Mouse (Mus musculus): ENCODE results near the gene Crocc.

Crocc gene

GRCm38 (mm10) chr4:141020811-141021613 is 39.3 kb downstream of the Crocc start:
- no peak for DNase-seq (ENCODE audit: low read depth, low spot score)

GRCm38 (mm10) chr4:141020220-141020619 is 40.1 kb downstream of the Crocc start:
- no peak for DNase-seq (ENCODE audit: low read depth, low spot score)

GRCm38 (mm10) chr4:141017657-141018436 is 42.5 kb downstream of the Crocc start:
- DNase-seq (ENCODE audit: low read depth, low spot score): no peak

GRCm38 (mm10) chr4:141016311-141016710 is 44.0 kb downstream of the Crocc start:
- peak; percentile 75 for DNase-seq (ENCODE audit: low read depth, low spot score)

GRCm38 (mm10) chr4:141015356-141015755 is 45.0 kb downstream of the Crocc start:
- DNase-seq (ENCODE audit: low read depth, low spot score): no peak

GRCm38 (mm10) chr4:141014856-141015255 is 45.5 kb downstream of the Crocc start:
- DNase-seq (ENCODE audit: low read depth, low spot score): no peak

- DNase-seq (ENCODE audit: low read depth, low spot score): no peak
These were observed 46.2 kb downstream of the Crocc start for GRCm38 (mm10) chr4:141014114-141014513.

- DNase-seq (ENCODE audit: low read depth, low spot score): peak; percentile 62
These were observed 47.8 kb downstream of the Crocc start for GRCm38 (mm10) chr4:141012558-141012957.

- DNase-seq (ENCODE audit: low read depth, low spot score): peak; percentile 85
These were observed 48.6 kb downstream of the Crocc start for GRCm38 (mm10) chr4:141011556-141012328.

GRCm38 (mm10) chr4:141010941-141011429 is 49.4 kb downstream of the Crocc start:
- no peak for DNase-seq (ENCODE audit: low read depth, low spot score)

- DNase-seq (ENCODE audit: low read depth, low spot score): no peak
These were observed 49.8 kb downstream of the Crocc start for GRCm38 (mm10) chr4:141010526-141010925.

GRCm38 (mm10) chr4:141010118-141010517 is 50.2 kb downstream of the Crocc start, which contains the start of gene Mfap2:
Gene Mfap2 (plus strand): TSS chr4:141010418.
- DNase-seq (ENCODE audit: low read depth, low spot score): no peak

- DNase-seq (ENCODE audit: low read depth, low spot score): no peak
These were observed 52.3 kb downstream of the Crocc start for GRCm38 (mm10) chr4:141008028-141008427.

- DNase-seq (ENCODE audit: low read depth, low spot score): no peak
These were observed 54.4 kb downstream of the Crocc start for GRCm38 (mm10) chr4:141005983-141006382.

GRCm38 (mm10) chr4:140996812-140997211 is 63.5 kb downstream of the Crocc start:
- DNase-seq (ENCODE audit: low read depth, low spot score): no peak

- no peak for DNase-seq (ENCODE audit: low read depth, low spot score)
These were observed 64.5 kb downstream of the Crocc start for GRCm38 (mm10) chr4:140995811-140996210.

GRCm38 (mm10) chr4:140993846-140994245 is 66.5 kb downstream of the Crocc start:
- DNase-seq (ENCODE audit: low read depth, low spot score): no peak

- no peak for DNase-seq (ENCODE audit: low read depth, low spot score)
These were observed 68.1 kb downstream of the Crocc start for GRCm38 (mm10) chr4:140992215-140992614.

- DNase-seq (ENCODE audit: low read depth, low spot score): no peak
These were observed 70.9 kb downstream of the Crocc start for GRCm38 (mm10) chr4:140989447-140989846.

- peak; percentile 24 for DNase-seq (ENCODE audit: low read depth, low spot score)
These were observed 71.6 kb downstream of the Crocc start for GRCm38 (mm10) chr4:140988706-140989290.

- no peak for DNase-seq (ENCODE audit: low read depth, low spot score)
These were observed 72.9 kb downstream of the Crocc start for GRCm38 (mm10) chr4:140987476-140987875.
